Mouse (Mus musculus): ENCODE measurements at regions not wholly inside any gene's neighbourhood (a gene's known extent, or its start where the extent isn't known, plus 50 kb on each side); places are given as distances from the start of the nearest gene placed in this dataset.

DNA sequence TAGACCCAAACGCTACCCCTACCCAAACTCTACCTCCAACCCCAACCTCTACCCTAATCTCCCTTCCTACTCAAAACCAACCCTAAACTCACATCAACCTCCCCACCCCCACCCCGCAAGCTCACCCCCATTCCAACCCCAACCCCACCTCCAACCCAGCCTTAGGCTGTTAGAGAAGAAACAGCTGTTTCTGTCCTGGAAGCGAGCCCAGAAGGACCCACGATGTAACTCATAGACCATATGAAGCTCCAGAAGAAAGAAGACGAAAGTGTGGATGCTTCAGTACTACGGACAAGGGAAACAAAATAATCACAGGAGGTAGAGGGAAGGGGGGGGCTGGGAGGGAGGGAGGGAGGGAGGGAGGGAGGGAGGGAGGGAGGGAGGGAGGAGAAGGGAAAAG, 58.4 kb downstream of the Sox11 start:
- no peaks in the 10 kb centered on the region for H3K36me3 ChIP-seq (ENCODE audit: insufficient read depth, low read length)
- no peak for TF ChIP-seq NANOG (IDR thresholded peaks at IDR 0.05; ENCODE audit: borderline replicate concordance, low read length)
- no peak for TF ChIP-seq POU5F1 (IDR thresholded peaks at IDR 0.05; ENCODE audit: borderline replicate concordance, low read length)
- TF ChIP-seq CTCF (conservative IDR thresholded peaks at IDR 0.05; ENCODE audit: low read length): no peak
- H3K4me3 ChIP-seq (replicated peaks; ENCODE audit: low read length): no peak overlapping the region
- H3K4me1 ChIP-seq (replicated peaks; ENCODE audit: low read depth, low read length): no peaks in the 10 kb centered on the region
- no peaks in the 10 kb centered on the region for H3K9me3 ChIP-seq (ENCODE audit: low read length)
- no peaks in the 10 kb centered on the region for H3K27me3 ChIP-seq (ENCODE audit: insufficient read depth, low read length)

DNA sequence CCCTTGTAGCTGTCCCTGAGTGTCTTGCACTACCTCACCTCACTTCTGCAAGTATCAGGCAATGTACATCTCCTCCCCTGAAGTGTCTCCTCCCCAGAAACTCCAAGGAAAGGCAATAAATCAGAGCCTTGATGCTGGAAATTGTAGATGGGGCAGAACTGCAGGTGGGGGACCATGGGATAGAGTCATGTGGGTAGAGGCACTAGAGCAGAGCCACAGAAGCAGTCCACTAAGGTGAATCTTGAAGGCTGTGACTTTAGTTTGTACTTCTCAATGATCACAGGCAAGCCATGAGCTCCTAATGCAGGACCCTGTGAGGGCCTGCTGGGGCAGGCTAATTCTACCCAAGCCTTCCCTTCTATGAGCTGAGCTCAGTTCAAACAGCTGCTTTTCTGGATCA, 80.4 kb downstream of the Sox11 start:
- Histone ChIP-seq H3K9me3 (ENCODE audit: low read length) (no peaks in the 10 kb centered on the region), H3K4me1 (replicated peaks; ENCODE audit: low read depth, low read length) (no peaks in the 10 kb centered on the region), H3K27me3 (ENCODE audit: insufficient read depth, low read length) (no peaks in the 10 kb centered on the region)

DNA sequence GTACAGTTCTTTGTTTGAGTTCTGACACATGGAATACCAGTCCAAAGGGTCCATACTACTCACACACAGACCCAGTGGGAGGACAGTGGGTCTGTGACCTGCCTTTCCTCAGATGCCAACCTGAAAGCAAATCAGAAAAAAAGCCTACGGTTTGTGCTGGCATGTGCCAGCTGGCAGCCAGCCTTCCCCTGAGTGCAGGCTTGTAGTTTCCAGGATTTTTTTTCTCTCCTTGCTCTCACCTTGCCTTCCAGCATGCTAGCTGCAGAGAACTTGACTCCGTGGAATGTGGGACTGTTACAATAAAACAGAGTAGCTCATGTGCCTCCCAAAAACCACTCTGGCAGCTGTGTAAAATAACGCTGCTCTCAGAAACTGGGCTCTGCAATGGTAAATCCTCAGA, 88.2 kb downstream of the Sox11 start:
- H3K4me3 ChIP-seq (replicated peaks; ENCODE audit: low read length): no peak overlapping the region
- H3K9me3 ChIP-seq (ENCODE audit: low read length): no peaks in the 10 kb centered on the region
- H3K36me3 ChIP-seq (ENCODE audit: insufficient read depth, low read length): no peaks in the 10 kb centered on the region
- TF ChIP-seq POU5F1 (IDR thresholded peaks at IDR 0.05; ENCODE audit: borderline replicate concordance, low read length) (no peak), NANOG (IDR thresholded peaks at IDR 0.05; ENCODE audit: borderline replicate concordance, low read length) (no peak), CTCF (conservative IDR thresholded peaks at IDR 0.05; ENCODE audit: low read length) (no peak)
- no peaks in the 10 kb centered on the region for H3K27me3 ChIP-seq (ENCODE audit: insufficient read depth, low read length)
- no peaks in the 10 kb centered on the region for H3K4me1 ChIP-seq (replicated peaks; ENCODE audit: low read depth, low read length)

More for the DNA sequence above, 80.4 kb downstream of the Sox11 start:
- TF ChIP-seq NANOG (IDR thresholded peaks at IDR 0.05; ENCODE audit: borderline replicate concordance, low read length): no peak
- Histone ChIP-seq H3K36me3 (ENCODE audit: insufficient read depth, low read length) (no peaks in the 10 kb centered on the region), H3K4me3 (replicated peaks; ENCODE audit: low read length) (no peak overlapping the region)

DNA sequence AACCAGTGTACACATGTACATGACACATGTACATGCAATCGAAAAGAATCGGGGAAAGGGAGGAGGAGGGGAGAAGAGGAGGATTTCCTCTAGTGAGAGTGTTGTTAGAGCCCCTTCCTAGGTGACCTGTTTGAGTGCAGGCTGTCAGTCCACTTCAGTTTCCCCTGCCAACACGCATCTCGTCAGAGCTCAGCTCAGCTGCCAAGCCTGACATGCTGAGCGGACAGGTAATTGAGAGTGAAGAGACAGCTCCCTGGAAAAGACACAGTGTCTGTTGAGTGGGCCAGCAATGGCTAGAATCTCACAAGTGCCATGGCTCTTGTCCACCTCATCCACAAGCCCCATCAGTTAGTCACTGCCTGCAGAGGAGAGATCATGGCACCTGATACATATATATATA, 90.9 kb downstream of the Sox11 start:
- H3K9me3 ChIP-seq (ENCODE audit: low read length): no peaks in the 10 kb centered on the region
- H3K36me3 ChIP-seq (ENCODE audit: insufficient read depth, low read length): no peaks in the 10 kb centered on the region
- H3K4me1 ChIP-seq (replicated peaks; ENCODE audit: low read depth, low read length): no peaks in the 10 kb centered on the region
- no peaks in the 10 kb centered on the region for H3K27me3 ChIP-seq (ENCODE audit: insufficient read depth, low read length)
- no peak for TF ChIP-seq CTCF (conservative IDR thresholded peaks at IDR 0.05; ENCODE audit: low read length)
- TF ChIP-seq NANOG (IDR thresholded peaks at IDR 0.05; ENCODE audit: borderline replicate concordance, low read length): no peak
- no peak for TF ChIP-seq POU5F1 (IDR thresholded peaks at IDR 0.05; ENCODE audit: borderline replicate concordance, low read length)
- no peak overlapping the region for H3K4me3 ChIP-seq (replicated peaks; ENCODE audit: low read length)

DNA sequence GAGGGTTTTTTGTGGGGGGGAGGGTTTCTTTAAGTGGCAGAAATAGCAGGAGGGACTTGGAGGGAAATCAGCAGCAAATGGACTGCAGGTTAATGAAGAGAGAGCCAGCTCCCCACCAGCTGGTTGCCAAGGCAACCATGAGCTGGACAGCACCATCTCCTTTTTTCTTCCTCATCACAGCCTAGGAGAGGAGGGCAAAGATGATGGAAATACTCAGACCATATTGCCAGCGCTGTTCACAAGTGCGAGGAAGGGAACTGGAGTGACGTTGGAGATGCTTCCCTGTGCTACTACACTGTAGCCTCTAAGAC, 93.9 kb downstream of the Sox11 start:
- Histone ChIP-seq H3K36me3 (ENCODE audit: insufficient read depth, low read length) (no peaks in the 10 kb centered on the region), H3K27me3 (ENCODE audit: insufficient read depth, low read length) (no peaks in the 10 kb centered on the region), H3K9me3 (ENCODE audit: low read length) (no peaks in the 10 kb centered on the region), H3K4me3 (replicated peaks; ENCODE audit: low read length) (no peak overlapping the region), H3K4me1 (replicated peaks; ENCODE audit: low read depth, low read length) (no peaks in the 10 kb centered on the region)
- TF ChIP-seq POU5F1 (IDR thresholded peaks at IDR 0.05; ENCODE audit: borderline replicate concordance, low read length) (no peak), NANOG (IDR thresholded peaks at IDR 0.05; ENCODE audit: borderline replicate concordance, low read length) (no peak), CTCF (conservative IDR thresholded peaks at IDR 0.05; ENCODE audit: low read length) (no peak)

DNA sequence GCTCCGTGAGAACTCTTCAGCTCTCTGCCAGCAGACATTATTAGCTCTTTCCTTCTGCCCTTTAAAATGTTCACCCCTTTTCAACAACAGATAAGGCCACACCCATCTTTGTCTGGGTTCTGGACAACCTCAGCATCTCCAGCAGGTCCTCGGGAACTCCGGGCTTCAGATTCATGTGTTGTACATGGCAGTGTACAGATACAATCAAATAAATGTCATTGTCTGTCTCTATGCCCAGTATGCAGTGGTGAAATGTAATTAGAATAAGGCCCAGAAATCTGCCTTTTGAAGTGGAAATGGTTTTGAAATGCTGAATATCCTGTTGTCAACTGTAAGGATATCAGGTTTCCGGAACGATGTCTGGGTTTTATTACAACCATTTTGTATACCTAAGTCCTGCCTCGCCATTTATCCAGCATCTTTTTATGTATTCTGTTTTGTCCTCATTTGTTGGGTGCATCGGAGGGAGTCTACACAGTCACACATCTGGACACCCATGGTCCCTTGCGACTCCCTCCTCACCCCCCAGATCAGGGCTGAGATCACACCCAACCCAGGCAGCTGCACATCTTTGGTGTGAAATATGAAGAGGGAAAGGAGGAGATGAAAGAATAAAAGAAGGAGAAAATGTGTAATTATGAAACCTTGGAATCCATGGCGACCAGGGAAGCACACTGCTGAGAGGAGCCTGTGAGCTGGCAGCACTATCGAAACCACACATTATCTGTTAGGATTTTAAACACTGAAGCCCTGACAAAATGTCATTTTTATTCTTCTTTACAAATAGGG, 94.4 kb downstream of the Sox11 start:
- TF ChIP-seq CTCF (conservative IDR thresholded peaks at IDR 0.05; ENCODE audit: low read length) (no peak), POU5F1 (IDR thresholded peaks at IDR 0.05; ENCODE audit: borderline replicate concordance, low read length) (no peak), NANOG (IDR thresholded peaks at IDR 0.05; ENCODE audit: borderline replicate concordance, low read length) (no peak)
- H3K9me3 ChIP-seq (ENCODE audit: low read length): no peaks in the 10 kb centered on the region
- H3K36me3 ChIP-seq (ENCODE audit: insufficient read depth, low read length): no peaks in the 10 kb centered on the region
- H3K27me3 ChIP-seq (ENCODE audit: insufficient read depth, low read length): no peaks in the 10 kb centered on the region
- H3K4me3 ChIP-seq (replicated peaks; ENCODE audit: low read length): no peak overlapping the region
- no peaks in the 10 kb centered on the region for H3K4me1 ChIP-seq (replicated peaks; ENCODE audit: low read depth, low read length)

DNA sequence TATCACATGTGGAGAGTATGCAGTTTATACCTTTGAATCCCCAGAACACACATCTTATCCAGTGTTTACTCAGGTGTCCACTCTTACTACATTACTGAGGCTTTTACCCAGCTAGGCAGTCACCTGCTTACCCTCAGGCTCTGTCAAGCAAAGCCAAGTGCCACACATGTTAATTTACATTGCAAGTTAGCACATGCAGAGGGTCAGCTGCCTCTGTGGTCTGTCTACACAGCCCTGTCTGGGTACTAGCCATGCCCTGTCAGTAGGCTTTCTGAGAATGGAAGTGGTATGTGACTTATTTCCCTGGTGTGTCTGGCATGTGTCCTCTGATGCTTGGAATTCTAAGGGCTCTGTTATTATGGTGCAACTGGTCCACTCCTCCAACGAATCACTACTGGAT, 106.6 kb downstream of the Sox11 start:
- Histone ChIP-seq H3K27me3 (ENCODE audit: insufficient read depth, low read length) (no peaks in the 10 kb centered on the region), H3K9me3 (ENCODE audit: low read length) (no peaks in the 10 kb centered on the region), H3K36me3 (ENCODE audit: insufficient read depth, low read length) (no peaks in the 10 kb centered on the region), H3K4me1 (replicated peaks; ENCODE audit: low read depth, low read length) (no peaks in the 10 kb centered on the region), H3K4me3 (replicated peaks; ENCODE audit: low read length) (no peak overlapping the region)
- TF ChIP-seq CTCF (conservative IDR thresholded peaks at IDR 0.05; ENCODE audit: low read length) (no peak), POU5F1 (IDR thresholded peaks at IDR 0.05; ENCODE audit: borderline replicate concordance, low read length) (no peak), NANOG (IDR thresholded peaks at IDR 0.05; ENCODE audit: borderline replicate concordance, low read length) (no peak)

DNA sequence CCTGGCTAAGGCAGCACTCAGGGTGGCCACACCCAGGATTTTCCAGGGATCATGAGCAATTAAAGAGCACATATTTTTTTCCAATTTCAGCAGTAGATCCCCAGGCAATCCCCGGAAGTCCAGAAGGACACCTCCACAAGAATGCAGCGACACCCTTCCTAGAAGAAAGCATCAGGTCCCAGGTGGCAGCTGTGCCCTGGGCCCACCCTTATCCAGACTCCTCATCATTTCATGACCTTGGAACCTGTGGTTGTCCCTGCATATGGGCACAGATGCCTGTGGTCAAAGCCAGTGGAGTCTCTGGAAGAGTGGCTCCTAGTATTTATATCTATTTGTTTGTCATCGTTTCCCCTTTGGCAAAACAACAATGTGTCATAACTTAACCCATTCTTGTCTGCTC, 120.8 kb downstream of the Sox11 start:
- TF ChIP-seq NANOG (IDR thresholded peaks at IDR 0.05; ENCODE audit: borderline replicate concordance, low read length) (no peak), CTCF (conservative IDR thresholded peaks at IDR 0.05; ENCODE audit: low read length) (no peak), POU5F1 (IDR thresholded peaks at IDR 0.05; ENCODE audit: borderline replicate concordance, low read length) (no peak)
- H3K4me3 ChIP-seq (replicated peaks; ENCODE audit: low read length): no peak overlapping the region
- no peaks in the 10 kb centered on the region for H3K36me3 ChIP-seq (ENCODE audit: insufficient read depth, low read length)
- no peaks in the 10 kb centered on the region for H3K27me3 ChIP-seq (ENCODE audit: insufficient read depth, low read length)
- H3K9me3 ChIP-seq (ENCODE audit: low read length): no peaks in the 10 kb centered on the region; the same call in 1 of the 2 replicates
- no peaks in the 10 kb centered on the region for H3K4me1 ChIP-seq (replicated peaks; ENCODE audit: low read depth, low read length)

DNA sequence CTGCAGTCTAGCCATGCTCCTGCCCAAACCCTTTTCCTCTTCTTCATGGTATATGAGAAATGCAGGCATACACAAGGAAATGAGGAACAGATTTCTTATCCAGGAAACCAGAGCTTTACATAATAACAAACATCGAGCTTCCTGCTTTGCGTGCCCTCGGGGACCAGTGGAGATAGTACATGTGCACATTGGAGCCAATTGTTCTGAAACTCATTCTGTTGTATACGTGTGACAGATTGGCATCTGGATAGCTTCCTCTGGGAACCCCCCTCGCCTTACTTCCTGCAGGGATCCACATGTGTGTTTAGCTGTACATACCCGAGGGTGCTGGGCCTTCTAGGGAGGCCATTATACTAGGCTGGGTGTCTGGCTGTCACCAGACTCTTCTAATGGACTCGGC, 141.2 kb downstream of the Sox11 start:
- H3K9me3 ChIP-seq (ENCODE audit: low read length): peaks cover 6% of the 10 kb centered on the region; the same call in 1 of the 2 replicates
- no peaks in the 10 kb centered on the region for H3K4me1 ChIP-seq (replicated peaks; ENCODE audit: low read depth, low read length)
- H3K36me3 ChIP-seq (ENCODE audit: insufficient read depth, low read length): no peaks in the 10 kb centered on the region
- H3K4me3 ChIP-seq (replicated peaks; ENCODE audit: low read length): no peak overlapping the region
- no peaks in the 10 kb centered on the region for H3K27me3 ChIP-seq (ENCODE audit: insufficient read depth, low read length)
- no peak for TF ChIP-seq CTCF (conservative IDR thresholded peaks at IDR 0.05; ENCODE audit: low read length)
- TF ChIP-seq POU5F1 (IDR thresholded peaks at IDR 0.05; ENCODE audit: borderline replicate concordance, low read length): no peak
- TF ChIP-seq NANOG (IDR thresholded peaks at IDR 0.05; ENCODE audit: borderline replicate concordance, low read length): no peak

Measured in E14TG2a.4 (cell line).